Mouse (Mus musculus) ES-E14 (cell line): ENCODE measurements around the gene Popdc2.

Experiments used
- CHD2 ChIP-seq: IDR thresholded peaks from 2 replicates; pipeline ENCODE4 v1.6.1; 2014; ENCODE audit warnings: mild to moderate bottlenecking, low read depth, low read length, inconsistent platforms
- HCFC1 ChIP-seq: IDR thresholded peaks from 2 replicates; pipeline ENCODE4 v1.6.1; 2012; ENCODE audit warnings: low read length, inconsistent platforms, borderline replicate concordance; ENCODE audit not compliant: insufficient read depth
- MAFK ChIP-seq: IDR thresholded peaks from 2 replicates; pipeline ENCODE4 v1.6.1; 2014; ENCODE audit warnings: mild to moderate bottlenecking, low read depth, low read length, inconsistent platforms; ENCODE audit not compliant: insufficient read depth
- ZC3H11A ChIP-seq: IDR thresholded peaks from 2 replicates; pipeline ENCODE4 v1.6.1; 2012; ENCODE audit warnings: low read depth, mild to moderate bottlenecking, inconsistent platforms, low read length, borderline replicate concordance
- ZNF384 ChIP-seq: IDR thresholded peaks from 2 replicates; pipeline ENCODE4 v1.6.1; 2012; ENCODE audit warnings: low read depth, low read length, inconsistent platforms

DNA sequence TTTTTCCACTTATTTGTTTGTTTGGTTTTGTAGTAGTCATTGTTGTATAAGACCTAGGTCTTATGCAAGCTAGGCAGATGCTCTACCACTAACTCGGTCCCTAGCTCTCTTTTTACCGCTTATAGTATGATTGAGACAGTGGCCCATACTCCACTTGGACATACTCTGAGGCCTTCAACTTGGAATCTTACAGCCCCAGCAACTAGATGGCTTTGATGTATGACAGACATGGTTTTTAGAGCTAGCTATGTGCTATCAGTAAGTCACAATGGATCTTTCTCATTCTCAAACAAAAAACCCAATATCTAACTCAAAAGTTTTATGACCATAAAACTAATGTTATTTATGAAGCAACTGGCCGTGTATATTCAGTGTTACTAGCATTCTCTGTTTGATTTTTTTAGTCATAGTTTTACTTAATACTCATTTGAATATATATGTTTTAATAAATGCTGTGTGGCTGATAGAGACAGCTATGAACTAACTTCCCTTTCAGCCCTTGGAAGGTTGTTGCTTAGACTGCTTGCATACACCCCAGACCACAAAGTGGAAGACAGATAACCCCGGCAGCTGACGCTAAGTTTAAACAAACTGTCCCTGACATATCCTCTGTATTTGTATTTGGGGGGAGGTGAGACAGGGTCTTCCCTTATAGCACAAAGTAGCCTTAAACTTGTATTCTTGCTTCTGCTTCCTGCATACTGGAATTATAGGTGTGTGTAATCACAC lies 7.7 kb upstream of the Popdc2 start:
- TF ChIP-seq MAFK (no peak), HCFC1 (no peak), CHD2 (no peak), ZNF384 (no peak), ZC3H11A (no peak)
